Mouse (Mus musculus) spleen, adult 2 months (tissue): ENCODE measurements around the gene B3gat1. TPM values are rescaled to one million over a fixed set of nuclear protein-coding genes. Genes with fewer than 3 reads are reported as not detected.

Source experiments
- DNase-seq, 2 experiments: peaks; one replicate each; pipeline versions ENCODE4 v3.0.0 to v3.0.0-alpha.2; 2012 to 2021; ENCODE audit warnings: low spot score in 2 of 2, low read depth in 1 of 2
- H3K27ac ChIP-seq: fragments of 200-500 bp; 2 replicates; pipeline ENCODE4 v1.5.1; 2012; ENCODE audit warnings: low read length, inconsistent platforms; ENCODE audit not compliant: insufficient read depth
- H3K27me3 ChIP-seq: fragments of 200-500 bp; 2 replicates; pipeline ENCODE4 v1.6.1; 2012; ENCODE audit warnings: mild to moderate bottlenecking, moderate library complexity, low read length, inconsistent platforms; ENCODE audit not compliant: control insufficient read depth, insufficient read depth
- H3K36me3 ChIP-seq: fragments of 200-500 bp; 2 replicates; pipeline ENCODE4 v1.6.1; 2012; ENCODE audit warnings: mild to moderate bottlenecking, low read length, inconsistent platforms; ENCODE audit not compliant: control insufficient read depth, insufficient read depth
- H3K4me1 ChIP-seq: fragments of 200-500 bp; 2 replicates; pipeline ENCODE4 v1.6.1; 2011; ENCODE audit warnings: inconsistent platforms; ENCODE audit not compliant: control insufficient read depth, insufficient read depth, insufficient read length
- H3K4me3 ChIP-seq: fragments of 200-500 bp; 2 replicates; pipeline ENCODE4 v1.5.1; 2011; ENCODE audit warnings: mild to moderate bottlenecking, inconsistent platforms; ENCODE audit not compliant: insufficient read depth, insufficient read length; ENCODE audit errors: extremely low read depth
- CTCF ChIP-seq: fragments of 200-500 bp; IDR thresholded peaks from 2 replicates; pipeline ENCODE4 v1.5.1; 2011; ENCODE audit warnings: mild to moderate bottlenecking, inconsistent platforms; ENCODE audit not compliant: insufficient read depth, insufficient read length, insufficient replicate concordance; ENCODE audit errors: extremely low read depth
- POLR2A ChIP-seq: fragments of 200-500 bp; IDR thresholded peaks from 2 replicates; pipeline ENCODE4 v1.6.1; 2011; ENCODE audit warnings: low read depth, low read length, inconsistent platforms
- WGBS: fragments of 180-500 bp; shearing (Covaris S2); methylation state at CpG from one replicate; pipeline ENCODE4 v1.1.7; 2018; 5-methylcytosine and 5-hydroxymethylcytosine counted together
- polyA plus RNA-seq: library from polyadenylated mRNA; depleted of rRNA; stranded (reverse); fragments of >200 nt; gene quantifications from 2 replicates; pipeline ENCODE4 v1.2.3, GENCODE M21; 2012; rRNA removed

The B3gat1 gene
- 0.07 and 0.15 TPM in 2 replicates for polyA plus RNA-seq

DNA sequence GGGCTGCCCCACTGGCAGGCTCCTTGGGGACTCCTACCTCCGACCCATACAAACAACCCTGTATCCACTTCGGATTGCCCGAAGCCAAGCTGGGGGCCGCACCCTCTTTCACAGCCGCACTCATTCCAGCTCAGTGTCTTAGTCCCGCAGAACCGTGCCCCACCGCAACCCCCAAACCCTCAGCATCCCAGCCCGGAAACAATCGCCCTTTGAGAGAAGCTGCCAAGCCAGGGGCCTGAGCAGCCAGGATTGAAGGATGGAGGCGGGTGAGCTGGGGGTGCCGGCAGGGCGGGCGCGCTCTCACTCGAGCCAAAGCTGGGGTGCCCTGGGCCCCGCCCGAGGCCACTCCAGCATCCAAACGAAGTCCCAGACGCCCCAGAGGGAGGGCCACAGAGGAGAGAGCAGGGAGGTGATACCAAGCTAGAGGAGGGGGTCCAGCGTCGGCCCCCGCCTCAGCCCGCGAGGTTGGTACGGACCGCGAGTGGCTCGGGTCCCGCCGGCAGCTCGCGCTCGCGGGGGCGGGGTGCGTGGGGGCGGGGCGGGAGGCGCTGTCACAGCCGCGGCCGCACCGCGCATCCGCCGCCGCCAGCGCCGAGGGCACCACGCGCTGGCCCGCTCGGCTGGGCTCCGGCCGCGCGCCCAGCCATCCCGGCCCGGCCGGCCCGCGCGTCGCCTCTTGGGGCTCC lies at the start of gene B3gat1:
Gene B3gat1 (plus strand): TSS at position 523 of the 686 bp plus-strand sequence.
- 3% methylated on average over 65 of the region's 65 CpGs for WGBS
- H3K27ac ChIP-seq: no peak within 1 kb of the TSS
- H3K36me3 ChIP-seq: no peaks in the 10 kb centered on the region
- no peak within 1 kb of the TSS for H3K4me3 ChIP-seq
- peaks cover 2% of the 10 kb centered on the region for H3K27me3 ChIP-seq
- no peak for DNase-seq
- no peak for TF ChIP-seq CTCF
- no peak for TF ChIP-seq POLR2A
- no peaks in the 10 kb centered on the region for H3K4me1 ChIP-seq

DNA sequence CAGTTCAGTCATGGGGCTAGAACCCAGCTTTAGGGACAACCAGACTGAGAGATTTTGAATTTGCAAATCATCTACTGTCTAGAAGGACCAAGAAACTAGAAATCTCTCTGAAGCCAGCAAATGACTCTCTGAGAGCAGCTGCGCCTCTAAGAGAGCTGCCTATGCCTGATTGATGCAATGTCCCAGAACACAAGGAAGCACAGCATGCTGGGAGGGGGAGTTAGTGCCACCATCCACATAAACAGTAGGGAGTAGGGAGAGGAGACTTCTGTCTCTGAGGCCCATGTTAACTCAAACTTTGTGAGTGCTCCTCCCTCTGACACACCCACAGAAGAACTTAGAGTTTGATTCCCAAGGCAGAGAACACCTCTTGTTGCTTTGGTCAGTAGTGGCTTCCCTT lies 44.4 kb upstream of the B3gat1 start:
- TF ChIP-seq POLR2A: no peak
- TF ChIP-seq CTCF: no peak
- H3K27me3 ChIP-seq: no peaks in the 10 kb centered on the region
- 51% methylated on average over 1 of the region's 1 CpGs for WGBS

DNA sequence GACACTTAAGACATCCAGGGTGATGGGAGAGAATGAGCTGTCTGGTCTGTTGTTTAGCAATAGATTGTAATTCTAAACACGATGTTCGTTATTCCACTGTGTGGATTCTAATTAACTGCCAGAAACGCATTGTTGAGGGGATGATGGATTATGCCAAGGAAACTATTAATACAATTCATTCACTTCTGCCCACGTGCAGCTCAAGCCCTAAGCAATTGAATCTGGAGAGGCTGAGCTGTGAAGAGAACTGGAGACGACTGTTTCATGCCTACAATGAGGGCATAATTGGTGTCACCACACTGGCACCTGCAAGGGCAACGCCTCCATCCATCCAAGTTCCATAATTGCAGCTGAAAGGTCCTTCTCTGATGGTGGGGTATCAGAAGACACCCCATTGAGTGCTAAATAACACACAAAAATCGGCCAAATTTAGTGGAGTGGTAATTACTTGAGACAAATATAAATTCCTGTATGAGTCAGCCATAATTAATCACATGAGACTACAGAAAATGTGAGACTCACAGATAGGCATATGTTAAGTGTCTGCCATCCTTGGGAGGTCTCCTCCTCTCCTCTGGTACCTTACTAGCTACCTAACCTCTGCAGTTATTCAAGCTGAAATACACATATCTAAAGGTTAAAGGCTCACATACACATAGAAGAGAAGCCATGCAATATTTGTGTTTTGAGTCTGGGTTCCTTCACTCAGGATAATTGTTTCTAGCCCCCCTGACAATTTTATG lies 43.4 kb upstream of the B3gat1 start:
- Histone ChIP-seq H3K27ac (no peak overlapping the region), H3K27me3 (no peaks in the 10 kb centered on the region), H3K36me3 (no peaks in the 10 kb centered on the region), H3K4me3 (no peak overlapping the region), H3K4me1 (no peaks in the 10 kb centered on the region)
- WGBS: 66% methylated on average over 7 of the region's 7 CpGs
- TF ChIP-seq POLR2A: no peak
- TF ChIP-seq CTCF: no peak
- no peak for DNase-seq

More for the DNA sequence above, 44.4 kb upstream of the B3gat1 start:
- Histone ChIP-seq H3K27ac (no peak overlapping the region), H3K4me3 (no peak overlapping the region), H3K36me3 (no peaks in the 10 kb centered on the region), H3K4me1 (no peaks in the 10 kb centered on the region)
- no peak for DNase-seq

DNA sequence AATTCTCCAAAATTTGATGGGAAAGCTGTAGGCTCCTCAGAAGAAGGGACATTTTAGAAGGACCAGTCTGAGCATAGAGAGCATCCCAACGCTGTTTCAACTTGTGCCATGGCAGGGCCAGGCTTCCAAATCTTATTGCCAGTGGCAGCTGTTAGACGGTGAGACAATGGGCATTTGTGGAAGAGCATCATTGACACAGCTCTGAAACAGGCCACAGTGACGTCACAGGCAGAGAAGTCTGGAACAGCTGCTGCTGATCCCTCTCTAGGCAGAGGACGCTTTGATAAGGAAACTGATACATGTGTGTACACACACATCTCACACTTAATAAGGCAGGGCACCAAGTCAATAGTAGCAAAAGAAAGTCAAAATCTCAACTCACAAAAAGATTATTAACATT lies 40.9 kb upstream of the B3gat1 start:
- Histone ChIP-seq H3K4me1 (no peaks in the 10 kb centered on the region), H3K27me3 (no peaks in the 10 kb centered on the region), H3K4me3 (no peak overlapping the region), H3K36me3 (no peaks in the 10 kb centered on the region), H3K27ac (no peak overlapping the region)
- DNase-seq: no peak
- TF ChIP-seq CTCF (no peak), POLR2A (no peak)
- WGBS: 88% methylated on average over 4 of the region's 4 CpGs

DNA sequence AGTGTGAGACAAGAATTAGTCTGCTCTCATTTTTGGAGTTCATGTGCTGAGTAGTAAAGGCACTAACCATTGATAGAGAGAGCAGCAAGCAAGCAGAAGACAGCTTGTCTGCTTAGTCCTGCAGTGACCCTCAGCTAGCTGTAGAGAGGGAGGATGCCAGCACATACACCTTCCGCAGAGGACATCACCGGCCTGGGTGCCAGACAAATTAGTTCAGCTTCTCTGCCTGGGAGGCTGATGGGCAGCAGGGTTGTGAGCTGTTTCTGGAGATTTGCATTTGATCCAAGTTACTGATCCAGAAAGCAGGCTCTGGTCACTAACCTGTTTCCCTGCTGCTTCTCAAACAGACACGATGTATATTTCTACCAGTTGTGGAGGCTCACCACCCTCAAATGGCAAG lies 38.9 kb upstream of the B3gat1 start:
- TF ChIP-seq POLR2A (no peak), CTCF (no peak)
- Histone ChIP-seq H3K4me1 (no peaks in the 10 kb centered on the region), H3K27me3 (no peaks in the 10 kb centered on the region), H3K4me3 (no peak overlapping the region), H3K36me3 (no peaks in the 10 kb centered on the region), H3K27ac (no peak overlapping the region)
- no peak for DNase-seq
- WGBS: 84% methylated on average over 3 of the region's 3 CpGs

DNA sequence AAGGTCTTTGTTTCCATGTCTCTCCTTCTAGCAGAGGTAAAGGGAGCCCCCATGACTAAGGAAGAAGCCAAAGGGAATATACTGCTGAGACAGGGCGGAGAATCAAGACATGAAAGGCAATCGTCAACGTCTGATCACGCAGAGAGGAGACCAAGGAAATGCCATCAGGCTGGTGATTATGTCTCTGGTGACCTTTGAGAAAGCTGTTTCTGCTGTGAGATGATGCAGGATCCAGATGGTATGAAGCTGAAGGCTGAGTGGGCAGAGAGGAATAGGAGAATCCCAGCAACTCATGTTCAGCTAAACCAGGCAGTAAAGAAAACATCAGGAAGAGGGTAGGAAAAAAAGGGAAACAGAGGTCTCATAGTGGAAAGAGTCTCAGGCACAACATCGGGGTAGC lies 38.4 kb upstream of the B3gat1 start:
- TF ChIP-seq POLR2A: no peak
- no peak for TF ChIP-seq CTCF
- 84% methylated on average over 5 of the region's 5 CpGs for WGBS
- Histone ChIP-seq H3K36me3 (no peaks in the 10 kb centered on the region), H3K27me3 (no peaks in the 10 kb centered on the region), H3K27ac (no peak overlapping the region), H3K4me3 (no peak overlapping the region), H3K4me1 (no peaks in the 10 kb centered on the region)
- no peak for DNase-seq

DNA sequence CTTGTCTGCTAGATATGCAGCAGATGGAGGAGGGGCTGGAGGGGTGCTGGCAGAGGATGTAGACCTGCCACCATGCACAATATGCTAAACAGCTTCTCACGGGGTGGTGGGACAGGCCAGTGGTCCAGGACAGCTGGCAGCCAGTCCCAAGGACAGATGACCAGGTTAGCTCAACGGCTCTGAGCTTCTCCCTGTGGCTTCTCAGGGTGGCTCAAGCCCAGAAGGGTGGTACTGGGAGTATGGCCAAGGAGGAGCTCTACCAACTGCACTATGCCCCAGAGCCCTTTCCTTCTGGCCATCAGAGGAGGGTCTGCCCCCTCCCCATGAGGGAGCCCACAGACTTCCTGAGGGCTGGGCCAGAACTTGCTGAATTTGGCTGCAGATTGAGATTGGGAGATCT lies 35.2 kb upstream of the B3gat1 start:
- TF ChIP-seq POLR2A (no peak), CTCF (no peak)

More for the DNA sequence above, 35.2 kb upstream of the B3gat1 start:
- Histone ChIP-seq H3K4me3 (no peak overlapping the region), H3K27me3 (no peaks in the 10 kb centered on the region), H3K27ac (no peak overlapping the region), H3K36me3 (no peaks in the 10 kb centered on the region), H3K4me1 (no peaks in the 10 kb centered on the region)
- WGBS: 63% methylated on average over 2 of the region's 2 CpGs
- DNase-seq: no peak
